Mouse (Mus musculus) urinary bladder, adult 18-20 months (tissue): Measurements from ENCODE around the gene Mael.
A peak's percentile ranks its signal among the peaks of the same experiment; 100 is the strongest.

Experiments
- DNase-seq, 2 experiments: peaks; one replicate each; pipeline ENCODE4 v3.0.0; 2022; ENCODE audit warnings: low spot score in 2 of 2, mixed read lengths in 2 of 2

Mael gene

DNA sequence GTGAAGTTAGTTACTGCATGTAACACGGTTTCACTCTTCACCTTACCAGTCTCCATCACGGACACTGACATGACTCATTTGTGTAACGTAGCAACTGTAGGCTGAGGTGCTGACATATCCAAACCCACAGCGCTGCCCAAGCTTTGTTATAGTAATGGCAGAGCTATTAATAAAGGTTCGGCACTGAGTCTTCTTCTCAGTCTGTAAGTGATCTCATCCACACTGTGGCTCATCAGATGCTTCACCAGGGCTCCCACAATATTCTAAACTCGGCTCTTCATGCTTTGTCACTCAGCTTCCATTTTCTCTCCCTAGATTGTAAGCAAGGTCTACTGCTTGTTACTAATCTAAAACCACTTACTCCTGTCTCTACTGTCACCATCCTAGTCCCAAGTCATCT lies 29.2 kb downstream of the Mael start:
- no peak for DNase-seq

DNA sequence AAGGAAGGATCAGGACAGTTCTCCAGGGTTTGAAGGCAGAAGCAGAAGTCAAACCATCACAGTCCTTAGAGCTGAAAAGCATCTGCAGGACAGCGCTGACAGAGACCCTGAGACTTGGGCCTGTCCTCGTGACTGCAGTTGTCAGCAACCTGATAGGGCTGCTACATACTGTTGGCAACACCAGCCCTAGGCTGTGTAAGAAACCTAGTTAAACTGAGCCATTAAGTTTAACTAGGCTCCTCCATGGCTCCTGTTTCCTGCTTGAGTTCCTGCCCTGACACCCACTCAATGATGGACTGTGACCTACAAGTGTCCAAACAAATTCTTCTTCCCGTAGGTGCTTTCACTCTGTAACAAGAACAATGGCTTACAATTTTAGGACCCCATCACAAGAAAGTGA lies 33.4 kb downstream of the Mael start:
- no peak for DNase-seq

DNA sequence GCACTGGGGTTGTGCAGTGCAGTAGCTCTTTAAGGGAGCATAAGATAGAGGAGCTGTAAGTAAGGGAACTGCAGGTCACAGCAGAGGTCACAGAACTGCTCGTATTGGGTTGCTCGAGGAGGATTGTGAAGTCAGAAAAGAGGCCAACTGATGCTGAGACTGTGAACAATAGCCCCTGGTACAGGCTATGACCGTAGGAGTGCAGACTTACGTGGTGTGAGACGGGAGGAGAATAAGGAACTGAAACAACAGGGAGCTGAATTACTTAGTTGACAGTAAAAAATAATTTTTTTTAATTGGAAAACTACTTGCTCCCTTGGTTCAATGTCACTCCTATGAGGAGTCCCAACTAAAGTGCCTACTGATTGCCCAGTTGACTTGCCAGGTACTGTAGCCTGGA lies 34.4 kb downstream of the Mael start:
- DNase-seq: no peak

DNA sequence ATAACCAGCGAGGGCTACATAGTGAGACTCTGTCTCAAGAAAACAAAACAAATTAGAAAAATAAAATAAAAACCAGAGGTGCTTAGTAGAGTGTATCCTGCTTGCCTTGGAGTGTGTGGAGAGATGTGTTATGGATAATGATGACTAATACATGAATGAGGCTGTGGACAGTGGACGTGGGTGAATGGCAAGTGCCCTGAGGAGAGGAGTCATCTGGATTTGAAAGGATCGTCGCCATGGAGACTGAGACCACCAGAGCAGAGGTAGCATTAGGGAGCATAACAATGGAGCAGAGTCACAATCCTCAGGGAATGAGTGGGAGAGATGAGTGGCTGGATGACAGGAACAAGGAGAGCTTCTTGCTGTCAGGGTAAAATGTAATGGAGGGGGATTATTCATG lies 48.7 kb downstream of the Mael start:
- no peak for DNase-seq

DNA sequence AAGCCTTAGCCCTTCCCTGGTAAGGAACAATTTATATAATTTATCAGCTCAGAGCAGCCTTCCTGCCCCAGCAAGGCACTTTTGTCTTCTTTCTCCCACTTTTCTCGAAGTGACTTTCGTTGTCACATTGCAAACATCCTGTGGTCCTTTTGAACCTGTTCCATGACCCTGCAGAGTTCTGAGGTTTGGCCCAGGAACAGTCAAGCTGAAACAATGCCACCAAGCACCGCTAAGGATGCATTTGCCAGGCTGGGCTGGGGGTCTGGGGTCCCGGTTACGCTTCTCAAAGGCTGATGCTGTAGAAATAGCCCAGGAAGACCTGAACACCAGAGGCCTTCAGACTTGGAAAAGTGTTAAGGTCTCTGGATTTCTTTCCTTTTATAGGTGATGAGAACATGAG lies 53.2 kb downstream of the Mael start:
- no peak for DNase-seq

DNA sequence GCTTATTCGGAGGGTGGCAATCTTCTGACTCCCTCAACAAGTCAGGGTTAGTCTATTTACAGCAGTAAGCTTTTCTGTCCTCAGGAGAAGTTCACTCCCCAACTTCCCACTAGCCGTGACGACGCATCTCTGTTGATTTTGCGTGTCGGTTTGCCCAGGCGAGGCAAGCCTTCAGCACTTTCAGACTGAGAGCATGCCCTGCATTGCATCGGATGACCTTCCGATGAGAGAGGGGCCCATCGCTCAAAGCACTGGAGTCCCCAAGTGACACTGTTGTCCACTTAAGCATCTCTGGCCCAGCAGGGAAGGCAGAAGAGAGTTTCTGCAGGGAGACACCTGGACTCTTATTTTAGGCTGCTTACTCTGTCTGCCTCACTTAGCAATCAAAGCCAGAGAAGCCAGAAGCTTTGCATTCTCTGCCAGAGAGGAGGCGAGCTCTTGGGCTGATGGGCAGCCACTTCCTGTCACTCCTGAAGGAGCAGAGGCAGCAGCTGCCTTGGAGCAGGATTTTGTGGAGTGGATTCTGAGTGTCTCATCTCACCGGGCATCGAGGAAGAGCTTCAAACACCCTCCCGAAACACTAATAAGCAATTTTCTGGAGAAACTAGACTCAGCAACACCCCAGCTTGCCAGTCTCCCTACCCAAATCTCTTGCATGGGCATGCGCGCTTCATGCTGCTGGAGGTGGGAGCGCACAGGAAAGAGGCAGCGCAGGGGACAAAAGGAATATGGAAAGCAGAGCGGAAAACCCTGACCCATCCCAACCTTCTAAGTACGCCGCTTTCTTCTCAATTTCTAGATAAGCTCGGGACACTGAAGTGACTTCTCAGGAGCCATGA lies 53.9 kb downstream of the Mael start:
- no peak for DNase-seq

DNA sequence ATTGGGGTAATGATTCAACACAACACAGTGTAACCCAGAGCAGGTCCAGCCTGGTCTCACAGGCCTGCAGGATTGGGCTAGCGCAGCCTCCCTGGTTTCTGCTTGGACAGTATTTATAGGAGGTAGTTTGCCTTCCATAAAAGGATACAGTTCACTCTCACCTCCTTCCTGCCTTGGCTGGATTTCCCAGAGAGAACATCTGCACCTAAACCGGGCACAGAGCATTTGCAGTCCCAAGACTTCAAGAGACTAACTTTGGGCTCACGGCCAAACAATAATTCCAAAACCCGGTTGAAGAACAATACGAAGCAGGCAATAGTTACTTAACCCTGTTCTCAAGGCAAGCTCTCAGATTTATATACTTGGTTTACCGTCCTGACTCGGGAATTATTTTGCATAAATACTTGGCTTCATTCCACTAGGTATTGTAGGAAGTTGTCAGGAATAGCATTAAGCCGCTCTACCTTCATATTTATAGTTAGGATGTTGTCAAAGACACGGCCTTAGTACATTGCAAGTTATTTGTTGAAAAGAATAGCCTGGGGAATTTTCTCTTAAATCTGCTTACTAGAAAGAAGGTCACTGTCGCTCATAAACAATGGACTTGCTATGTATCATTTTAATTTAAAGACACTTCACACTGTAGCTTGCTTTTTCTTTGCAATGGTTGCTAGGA lies 55.5 kb downstream of the Mael start:
- DNase-seq: no peak

DNA sequence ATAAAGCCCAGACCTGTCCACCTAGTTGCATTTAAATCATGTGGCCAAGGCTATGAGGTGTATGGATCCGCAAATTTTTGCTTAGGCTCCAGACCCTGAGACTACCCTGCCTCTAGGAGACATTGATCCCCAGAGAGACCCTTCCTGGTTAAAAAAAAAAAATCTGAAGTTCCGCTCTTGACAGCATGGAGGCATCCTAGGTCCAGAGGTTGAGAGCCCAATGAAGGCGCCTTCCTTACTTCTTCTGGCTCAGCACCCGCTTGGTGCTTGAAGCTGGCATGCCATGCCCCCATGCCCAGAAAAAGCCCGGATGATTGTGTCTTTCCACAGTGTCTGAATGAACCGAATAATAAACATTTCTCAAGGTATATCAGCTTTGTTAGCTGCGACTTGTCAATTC lies 57.0 kb downstream of the Mael start:
- no peak for DNase-seq

DNA sequence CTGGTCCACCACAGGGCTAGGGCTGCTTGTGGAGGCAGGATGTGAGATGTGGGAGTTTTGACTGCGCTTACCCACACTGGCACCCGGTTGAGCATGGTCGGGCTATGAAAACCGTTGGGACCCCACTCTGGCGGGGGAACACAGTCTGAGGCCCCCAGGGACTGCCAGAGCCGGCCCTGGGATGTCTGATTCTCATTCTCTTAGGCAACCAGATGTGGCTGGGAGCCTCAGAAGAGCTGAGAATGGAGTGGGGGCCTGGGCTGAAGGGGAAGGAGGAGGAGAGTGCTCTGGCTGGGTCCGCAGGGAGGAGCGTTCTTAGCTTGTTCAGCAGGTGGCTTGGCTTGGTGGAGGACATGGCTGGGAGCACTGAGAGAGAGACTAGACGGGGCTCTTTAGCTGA lies 64.9 kb downstream of the Mael start:
- no peak for DNase-seq

DNA sequence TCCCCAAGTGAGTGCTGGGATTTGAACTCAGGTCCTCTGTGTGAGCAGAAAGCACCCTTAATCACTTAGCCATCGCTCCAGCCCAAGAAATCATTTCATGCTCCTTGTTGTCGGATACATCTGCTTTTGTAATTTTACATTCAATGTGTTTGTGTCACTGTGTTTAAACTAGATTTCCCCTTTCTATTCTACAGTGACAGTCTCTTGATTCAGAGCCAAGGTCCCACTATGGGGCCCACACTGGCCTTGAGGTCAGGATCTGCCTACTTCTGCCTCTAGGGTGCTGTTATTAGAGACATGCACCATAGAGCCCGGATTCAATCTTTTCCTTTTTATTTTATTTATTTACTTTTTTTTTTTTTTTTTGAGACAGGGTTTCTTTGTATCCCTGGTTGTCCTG lies 65.6 kb downstream of the Mael start:
- DNase-seq: no peak

DNA sequence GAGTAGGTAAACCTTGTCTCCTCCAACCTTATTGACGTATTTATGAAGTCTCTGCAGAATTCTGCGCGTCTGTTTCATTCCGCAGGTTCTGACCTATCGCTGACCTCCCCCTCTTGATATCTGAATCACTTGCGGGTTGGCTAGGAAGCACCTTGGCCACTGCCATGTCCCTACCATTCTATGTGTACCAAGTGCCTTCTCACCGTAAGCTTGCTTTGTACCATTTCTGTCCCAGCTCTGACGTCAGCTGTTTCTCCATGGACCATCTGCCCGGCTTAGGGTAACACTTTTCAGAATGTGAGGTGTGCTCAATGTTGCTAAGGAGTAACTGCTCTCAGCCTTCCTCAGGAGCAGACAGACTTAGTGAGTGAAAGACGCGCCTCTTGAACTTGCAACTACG lies 67.7 kb downstream of the Mael start:
- no peak for DNase-seq

DNA sequence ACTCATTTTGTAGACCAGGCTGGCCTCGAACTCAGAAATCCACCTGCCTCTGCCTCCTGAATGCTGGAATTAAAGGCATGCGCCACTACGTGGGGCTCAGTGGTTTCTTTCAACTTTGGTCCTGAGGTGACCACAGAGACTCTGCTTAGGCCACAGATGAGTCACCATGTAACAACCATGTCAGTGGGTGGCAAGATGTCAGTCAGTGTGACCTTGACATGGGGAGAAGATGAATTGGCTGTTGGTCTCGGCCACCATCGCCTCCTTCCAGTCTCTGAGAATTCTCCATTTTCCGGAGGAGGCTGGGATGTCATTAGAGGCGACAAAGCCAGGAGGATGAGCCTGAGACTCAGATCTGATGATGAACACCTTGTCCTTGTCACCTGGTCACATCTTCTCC lies 68.8 kb downstream of the Mael start:
- no peak for DNase-seq

DNA sequence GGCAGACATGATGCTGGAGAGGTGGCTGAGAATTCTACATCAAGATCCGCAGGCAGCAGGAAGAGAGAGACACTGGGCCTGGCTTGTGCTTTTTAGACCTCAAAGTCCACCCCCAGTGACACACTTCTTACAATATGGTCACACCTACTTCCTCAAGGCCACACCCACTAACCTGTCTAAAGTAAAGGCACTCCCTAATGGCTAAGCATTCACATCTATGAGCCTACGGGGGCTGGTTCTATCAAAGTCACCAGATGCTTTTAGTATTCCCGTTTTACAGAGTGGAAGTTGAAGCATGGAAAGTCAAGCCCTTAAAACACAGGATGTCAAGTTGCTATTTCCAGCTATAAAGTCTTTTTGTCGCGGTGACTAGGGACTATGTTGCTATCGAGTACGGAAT lies 70.5 kb downstream of the Mael start:
- no peak for DNase-seq

DNA sequence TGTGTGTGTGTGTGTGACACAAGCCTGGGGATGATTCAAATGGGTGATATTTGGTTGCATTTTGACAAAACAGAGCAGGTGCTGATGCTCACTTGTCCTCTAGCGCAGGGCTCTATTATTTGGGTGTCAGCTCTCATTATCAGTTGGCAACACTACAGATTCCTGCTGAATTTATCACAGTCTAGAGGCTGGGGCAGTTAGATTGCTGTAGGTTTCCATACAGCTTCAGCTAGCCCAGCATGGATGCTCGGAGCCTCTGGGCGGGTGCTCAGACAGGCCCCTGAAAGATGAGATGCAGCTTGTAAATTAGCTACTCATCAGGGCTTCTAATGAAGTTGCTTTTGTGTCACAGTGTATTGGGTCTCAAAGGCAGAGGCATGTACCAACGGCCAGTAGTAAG lies 71.1 kb downstream of the Mael start:
- no peak for DNase-seq

DNA sequence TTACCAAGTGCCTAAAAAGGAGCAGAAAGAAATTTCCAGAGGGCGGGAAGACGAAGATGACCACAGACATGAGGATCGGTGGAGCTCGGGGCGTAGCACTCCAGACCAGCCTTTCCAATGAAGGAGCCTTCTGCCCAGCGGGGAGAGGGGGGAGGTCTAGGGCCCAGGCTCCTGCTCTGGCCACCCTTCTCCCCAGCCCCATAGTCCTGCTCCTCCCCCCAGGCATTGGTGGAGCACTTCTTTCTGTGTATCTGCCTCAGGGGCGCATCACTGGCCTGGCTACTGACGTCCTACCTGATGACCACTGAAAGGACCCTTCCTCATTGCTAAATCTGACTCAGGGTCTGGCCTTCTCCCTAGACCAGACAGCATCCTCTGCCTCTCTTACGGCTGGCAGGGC lies 73.4 kb downstream of the Mael start:
- DNase-seq: no peak

DNA sequence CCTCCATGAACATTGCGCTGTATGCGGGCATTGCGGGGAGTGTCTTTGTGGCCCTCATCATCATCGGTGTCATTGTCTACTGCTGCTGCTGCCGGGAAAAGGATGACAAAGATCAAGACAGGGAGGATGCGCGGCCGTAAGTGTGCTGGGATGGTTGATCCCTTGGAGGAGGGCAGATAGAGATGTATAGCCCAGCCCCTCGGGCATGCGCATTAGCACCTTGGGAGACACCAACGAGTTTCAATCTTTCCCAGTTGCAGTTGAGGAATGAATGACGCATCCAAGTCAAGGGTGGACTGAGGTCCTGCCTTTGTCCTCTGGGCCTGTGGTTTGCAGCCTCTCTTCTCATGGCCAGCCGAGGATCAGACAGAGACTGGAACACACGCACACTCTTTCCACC lies 74.0 kb downstream of the Mael start:
- DNase-seq: no peak

DNA sequence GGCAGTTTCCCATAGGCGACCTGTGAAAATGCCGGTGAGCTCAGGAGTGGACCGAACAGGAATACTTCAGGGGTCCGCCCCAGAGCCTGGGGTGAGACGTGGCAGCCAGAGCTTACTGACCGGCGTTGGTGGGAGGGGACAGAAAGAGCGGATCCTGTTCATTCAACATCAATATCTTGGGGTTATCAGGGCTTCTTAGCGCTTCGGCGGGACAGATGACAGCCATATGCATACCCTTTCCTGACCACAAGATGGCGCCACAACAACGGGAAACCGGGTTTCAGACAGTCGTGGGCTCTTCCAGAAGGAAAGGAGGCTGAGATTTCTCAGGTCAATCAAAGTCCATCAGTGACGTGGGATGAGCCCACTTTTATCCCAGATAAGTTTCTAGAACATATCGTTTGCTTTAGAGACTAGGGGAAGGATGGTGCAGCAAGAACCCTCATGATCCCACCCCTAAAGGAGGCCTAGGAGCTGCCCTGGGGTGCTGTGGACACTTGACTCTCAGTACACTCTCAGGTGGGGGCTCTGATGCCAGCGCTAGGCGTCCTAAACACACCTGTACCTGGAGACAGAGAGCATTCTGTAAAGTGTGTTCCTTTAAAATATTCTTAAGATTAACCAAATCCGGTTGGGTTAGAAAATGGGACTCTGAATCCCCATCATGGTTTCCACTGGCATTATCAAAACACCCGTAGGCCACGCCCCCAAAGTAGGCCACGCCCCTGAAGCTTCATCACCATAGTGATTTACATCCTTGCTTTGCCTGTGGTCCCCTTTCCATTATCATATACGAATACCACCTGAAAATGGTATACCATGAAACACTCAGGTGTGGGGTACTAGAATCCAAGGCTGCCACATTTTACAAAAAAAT lies 77.7 kb downstream of the Mael start:
- peak; percentile 21 to 64 for DNase-seq

DNA sequence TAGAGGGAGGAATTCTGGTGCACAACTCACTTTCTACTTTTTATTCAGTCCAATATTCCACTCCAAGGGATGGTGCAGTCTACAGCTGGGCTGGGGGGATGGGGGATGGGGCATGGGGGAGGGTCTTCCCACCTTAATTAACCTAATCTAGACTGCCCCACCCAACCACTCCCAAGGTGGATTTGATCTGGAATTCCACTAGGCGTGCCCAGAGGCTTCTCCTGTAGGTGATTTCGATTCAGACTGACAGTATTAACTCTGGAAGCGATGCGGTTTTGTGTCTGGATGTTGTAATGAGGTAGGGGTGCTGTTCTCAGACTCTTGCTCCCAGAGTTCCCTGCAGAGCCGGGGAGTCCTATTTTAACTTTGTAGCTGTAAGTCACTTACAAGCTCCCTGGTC lies 78.4 kb downstream of the Mael start:
- no peak for DNase-seq

DNA sequence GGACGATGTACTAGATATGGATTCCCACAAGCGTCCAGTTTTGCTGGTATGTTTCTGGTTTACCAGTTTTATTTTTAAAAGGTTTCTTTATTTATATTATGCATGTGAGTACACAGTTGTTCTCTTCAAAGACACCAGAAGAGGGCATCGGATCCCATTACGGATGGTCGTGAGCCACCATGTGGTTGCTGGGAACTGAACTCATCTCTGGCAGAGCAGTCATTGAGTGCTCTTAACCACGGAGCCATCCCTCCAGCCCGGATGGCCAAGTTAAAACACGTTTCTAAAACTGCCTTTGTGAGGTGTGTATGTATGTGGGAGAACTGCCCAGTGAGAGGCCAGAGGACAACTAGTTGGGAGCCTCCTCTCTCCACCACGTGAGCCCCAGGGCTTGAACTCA lies 79.9 kb downstream of the Mael start:
- no peak for DNase-seq

DNA sequence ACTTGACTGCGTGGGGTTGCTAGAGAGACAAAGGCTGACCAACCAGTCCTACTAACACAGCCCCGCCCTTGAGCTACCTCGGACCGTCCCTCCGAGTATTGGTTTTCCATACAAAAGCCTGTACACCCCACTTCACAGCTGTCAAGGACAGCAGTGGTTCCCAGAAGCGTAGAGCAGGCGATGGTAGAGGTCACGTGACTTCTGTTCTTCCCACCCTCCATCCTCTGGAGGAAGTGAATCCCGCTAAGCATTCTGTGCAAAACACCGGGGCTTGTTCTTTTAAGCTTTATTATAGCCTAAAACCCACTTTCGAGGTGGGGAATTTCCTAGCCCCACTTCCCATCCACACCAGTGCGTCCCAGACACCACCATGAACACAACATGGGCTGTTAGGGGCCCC lies 80.8 kb downstream of the Mael start:
- no peak for DNase-seq

DNA sequence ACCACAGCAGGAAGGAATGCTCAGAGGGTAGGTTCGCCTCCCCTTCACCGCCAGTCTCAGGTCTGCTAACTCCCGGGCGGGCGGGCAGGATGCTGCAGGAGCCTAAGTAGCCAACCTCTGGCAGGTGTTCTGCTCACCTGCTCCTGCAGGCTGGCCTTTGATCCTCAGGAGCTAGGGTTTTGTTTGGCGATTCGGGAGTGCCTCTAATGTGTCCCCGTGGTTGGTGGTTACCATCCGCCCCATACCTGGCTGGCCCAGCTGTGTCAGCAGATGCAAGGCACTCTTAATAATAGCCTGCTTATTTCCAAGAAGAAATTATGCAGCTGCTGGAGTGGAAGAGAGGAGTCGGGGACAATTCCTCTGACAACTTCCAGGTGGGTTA lies 83.4 kb downstream of the Mael start:
- no peak for DNase-seq
